Mouse (Mus musculus): ENCODE measurements at regions not wholly inside any gene's neighbourhood (a gene's known extent, or its start where the extent isn't known, plus 50 kb on each side); places are given as distances from the start of the nearest gene placed in this dataset.

DNA sequence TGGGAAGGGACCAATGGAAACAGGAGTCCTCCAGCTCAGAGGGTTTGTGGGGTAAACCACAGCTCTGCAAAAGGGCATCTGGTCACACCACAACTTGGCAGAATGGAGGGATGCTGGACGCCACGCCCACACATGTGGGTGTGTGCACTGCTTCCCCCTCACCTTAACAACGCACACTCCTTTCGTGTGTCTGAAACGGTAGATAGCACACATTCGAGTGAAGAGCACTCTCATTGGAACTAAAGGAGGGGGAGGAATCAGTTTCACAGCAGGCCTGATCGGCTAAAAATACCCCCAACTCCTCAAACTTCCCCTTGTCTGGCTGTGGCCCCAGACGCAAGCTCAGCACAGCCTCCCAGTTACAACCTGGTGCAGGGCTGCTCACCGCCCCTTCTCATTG is 118.3 kb upstream of the Klf14 start:
- Histone ChIP-seq H3K36me3 (ENCODE audit: insufficient read depth, low read length) (no peaks in the 10 kb centered on the region), H3K27ac (ENCODE audit: low read depth, low read length) (no peak overlapping the region), H3K9ac (replicated peaks; ENCODE audit: low read length, poor library complexity, severe bottlenecking) (no peak overlapping the region), H3K4me1 (ENCODE audit: insufficient read depth, low read length) (no peaks in the 10 kb centered on the region), H3K9me3 (ENCODE audit: low read length) (no peaks in the 10 kb centered on the region), H3K4me2 (ENCODE audit: low read depth, low read length, poor library complexity, severe bottlenecking) (no peak overlapping the region), H3K4me3 (ENCODE audit: low read depth, low read length) (no peak overlapping the region), H3K27me3 (ENCODE audit: insufficient read depth, low read length) (no peaks in the 10 kb centered on the region)
- no peak for DNase-seq (ENCODE audit: low spot score)
- ATAC-seq (ENCODE audit: low FRiP score): no peak
- 83% methylated on average over 9 of the region's 9 CpGs for WGBS
- TF ChIP-seq CTCF (IDR thresholded peaks at IDR 0.05): no peak

DNA sequence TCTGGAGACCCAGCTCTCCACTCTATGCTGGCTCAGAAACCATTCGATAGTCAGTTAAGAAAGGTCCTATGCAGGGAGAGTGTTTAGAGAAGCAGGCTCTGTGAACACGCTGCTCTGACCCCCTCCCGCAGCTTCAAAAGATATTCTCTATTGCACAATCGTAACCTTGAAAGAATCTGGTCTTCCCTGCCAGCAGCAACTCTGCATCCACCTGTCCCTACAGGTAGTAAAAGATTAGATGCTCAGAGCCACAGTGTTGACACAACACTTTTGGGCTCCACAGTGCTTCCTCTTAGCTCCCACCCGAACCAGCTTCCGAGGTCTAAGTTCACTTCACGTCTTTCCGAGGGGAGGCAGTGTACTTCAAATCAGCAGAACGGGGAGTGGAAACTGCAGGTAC is 118.9 kb upstream of the Klf14 start:
- WGBS: 81% methylated on average over 9 of the region's 9 CpGs
- TF ChIP-seq CTCF (IDR thresholded peaks at IDR 0.05): no peak

DNA sequence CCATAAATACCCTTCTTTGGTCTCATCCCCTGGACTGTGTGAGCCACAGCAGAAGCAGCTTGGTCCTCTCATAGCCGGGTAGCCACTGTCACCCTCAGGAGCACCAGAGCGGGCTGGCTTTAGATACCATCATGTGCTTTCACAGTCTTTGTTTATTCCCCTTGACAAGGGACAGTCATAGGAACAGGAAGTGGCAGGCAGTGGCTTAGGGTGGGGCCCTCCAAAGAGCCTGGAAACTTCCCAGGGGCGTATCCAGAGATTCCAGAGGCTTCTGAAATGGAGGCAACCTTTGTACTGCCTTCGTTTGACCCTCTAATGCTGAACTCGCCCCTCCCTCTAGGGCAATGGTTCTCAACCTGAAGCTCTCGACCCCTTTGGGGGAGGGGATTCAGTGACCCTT is 119.5 kb upstream of the Klf14 start:
- Histone ChIP-seq H3K9ac (replicated peaks; ENCODE audit: low read length, poor library complexity, severe bottlenecking) (no peak overlapping the region), H3K9me3 (ENCODE audit: low read length) (no peaks in the 10 kb centered on the region), H3K27me3 (ENCODE audit: insufficient read depth, low read length) (no peaks in the 10 kb centered on the region), H3K36me3 (ENCODE audit: insufficient read depth, low read length) (no peaks in the 10 kb centered on the region), H3K4me3 (ENCODE audit: low read depth, low read length) (no peak overlapping the region), H3K27ac (ENCODE audit: low read depth, low read length) (no peak overlapping the region), H3K4me1 (ENCODE audit: insufficient read depth, low read length) (no peaks in the 10 kb centered on the region), H3K4me2 (ENCODE audit: low read depth, low read length, poor library complexity, severe bottlenecking) (no peak overlapping the region)
- no peak for ATAC-seq (ENCODE audit: low FRiP score)
- WGBS: 73% methylated on average over 6 of the region's 6 CpGs
- no peak for DNase-seq (ENCODE audit: low spot score)
- no peak for TF ChIP-seq CTCF (IDR thresholded peaks at IDR 0.05)

More for the DNA sequence above, 118.9 kb upstream of the Klf14 start:
- Histone ChIP-seq H3K27ac (ENCODE audit: low read depth, low read length) (no peak overlapping the region), H3K9ac (replicated peaks; ENCODE audit: low read length, poor library complexity, severe bottlenecking) (no peak overlapping the region), H3K4me2 (ENCODE audit: low read depth, low read length, poor library complexity, severe bottlenecking) (no peak overlapping the region), H3K9me3 (ENCODE audit: low read length) (no peaks in the 10 kb centered on the region), H3K27me3 (ENCODE audit: insufficient read depth, low read length) (no peaks in the 10 kb centered on the region), H3K4me1 (ENCODE audit: insufficient read depth, low read length) (no peaks in the 10 kb centered on the region), H3K36me3 (ENCODE audit: insufficient read depth, low read length) (no peaks in the 10 kb centered on the region), H3K4me3 (ENCODE audit: low read depth, low read length) (no peak overlapping the region)
- ATAC-seq (ENCODE audit: low FRiP score) (no peak), DNase-seq (ENCODE audit: low spot score) (no peak)

GRCm38 (mm10) chr6:31079586-31080259 is 120.8 kb upstream of the Klf14 start:
- TF ChIP-seq CTCF (IDR thresholded peaks at IDR 0.05): no peak
- Histone ChIP-seq H3K9me3 (ENCODE audit: low read length) (no peaks in the 10 kb centered on the region), H3K4me1 (ENCODE audit: insufficient read depth, low read length) (no peaks in the 10 kb centered on the region), H3K36me3 (ENCODE audit: insufficient read depth, low read length) (no peaks in the 10 kb centered on the region), H3K27me3 (ENCODE audit: insufficient read depth, low read length) (no peaks in the 10 kb centered on the region), H3K4me2 (ENCODE audit: low read depth, low read length, poor library complexity, severe bottlenecking) (no peak overlapping the region), H3K27ac (ENCODE audit: low read depth, low read length) (no peak overlapping the region), H3K9ac (replicated peaks; ENCODE audit: low read length, poor library complexity, severe bottlenecking) (no peak overlapping the region), H3K4me3 (ENCODE audit: low read depth, low read length) (no peak overlapping the region)
- 78% methylated on average over 14 of the region's 14 CpGs for WGBS
- no peak for ATAC-seq (ENCODE audit: low FRiP score)
- no peak for DNase-seq (ENCODE audit: low spot score)

DNA sequence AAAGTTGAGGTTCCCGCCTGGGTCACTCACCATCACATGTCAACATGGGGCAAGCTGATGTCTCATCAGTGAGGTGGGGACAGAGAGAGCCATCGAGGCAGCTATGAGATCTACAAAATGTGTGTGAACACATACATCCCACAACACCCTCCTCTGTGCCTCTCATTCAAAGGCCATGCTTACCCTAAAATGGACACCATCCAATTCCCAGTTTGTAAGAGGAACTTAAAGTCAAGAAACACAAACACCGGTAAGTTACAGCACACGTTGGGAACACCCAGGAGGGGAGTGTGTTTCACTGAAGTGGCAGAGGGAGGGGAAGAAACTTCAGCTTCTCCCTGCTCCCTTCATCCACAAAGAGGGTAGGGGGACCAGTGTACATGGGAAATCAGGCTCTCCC is 121.4 kb upstream of the Klf14 start:
- H3K9me3 ChIP-seq (ENCODE audit: low read length): no peaks in the 10 kb centered on the region
- no peaks in the 10 kb centered on the region for H3K36me3 ChIP-seq (ENCODE audit: insufficient read depth, low read length)
- no peak for DNase-seq (ENCODE audit: low spot score)
- 83% methylated on average over 4 of the region's 4 CpGs for WGBS
- no peak overlapping the region for H3K9ac ChIP-seq (replicated peaks; ENCODE audit: low read length, poor library complexity, severe bottlenecking)
- H3K4me1 ChIP-seq (ENCODE audit: insufficient read depth, low read length): no peaks in the 10 kb centered on the region
- H3K27ac ChIP-seq (ENCODE audit: low read depth, low read length): no peak overlapping the region
- no peaks in the 10 kb centered on the region for H3K27me3 ChIP-seq (ENCODE audit: insufficient read depth, low read length)
- no peak for ATAC-seq (ENCODE audit: low FRiP score)
- no peak for TF ChIP-seq CTCF (IDR thresholded peaks at IDR 0.05)
- no peak overlapping the region for H3K4me3 ChIP-seq (ENCODE audit: low read depth, low read length)
- no peak overlapping the region for H3K4me2 ChIP-seq (ENCODE audit: low read depth, low read length, poor library complexity, severe bottlenecking)

DNA sequence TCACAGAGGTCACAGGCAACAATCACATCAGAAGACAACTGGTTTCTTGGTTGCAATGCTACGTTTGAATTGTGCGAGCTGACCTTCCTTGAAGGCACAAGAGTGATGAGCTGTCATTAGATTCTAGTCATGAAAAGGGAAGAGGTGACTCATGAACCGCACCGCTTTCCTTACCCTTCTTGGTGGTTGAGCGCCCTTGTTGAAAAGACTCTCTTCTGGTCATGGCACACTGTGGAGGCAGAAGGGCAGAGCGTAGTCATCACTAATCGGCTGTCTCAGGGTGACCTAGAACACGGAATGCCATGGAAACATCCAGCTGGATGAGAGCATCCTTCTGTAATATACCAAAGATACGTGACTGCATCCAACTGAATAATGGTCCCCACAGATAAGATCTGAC is 121.8 kb upstream of the Klf14 start:
- Histone ChIP-seq H3K27ac (ENCODE audit: low read depth, low read length) (no peak overlapping the region), H3K4me1 (ENCODE audit: insufficient read depth, low read length) (no peaks in the 10 kb centered on the region), H3K9me3 (ENCODE audit: low read length) (no peaks in the 10 kb centered on the region), H3K9ac (replicated peaks; ENCODE audit: low read length, poor library complexity, severe bottlenecking) (no peak overlapping the region), H3K4me2 (ENCODE audit: low read depth, low read length, poor library complexity, severe bottlenecking) (no peak overlapping the region), H3K4me3 (ENCODE audit: low read depth, low read length) (no peak overlapping the region), H3K27me3 (ENCODE audit: insufficient read depth, low read length) (no peaks in the 10 kb centered on the region), H3K36me3 (ENCODE audit: insufficient read depth, low read length) (no peaks in the 10 kb centered on the region)
- no peak for ATAC-seq (ENCODE audit: low FRiP score)
- DNase-seq (ENCODE audit: low spot score): no peak
- 93% methylated on average over 9 of the region's 9 CpGs for WGBS
- TF ChIP-seq CTCF (IDR thresholded peaks at IDR 0.05): no peak
